Mouse (Mus musculus): ENCODE measurements around the gene Hes6.

Hes6 gene

GRCm38 (mm10) chr1:91413898-91414594, at the start of gene Hes6:
Gene Hes6, minus strand, starts transcription at chr1:91414038.
- DNase-seq (ENCODE audit: low spot score) = peak; percentile 92

- DNase-seq (ENCODE audit: low spot score) = no peak
Observed at GRCm38 (mm10) chr1:91463336-91463995, 49.6 kb upstream of the Hes6 start.

GRCm38 (mm10) chr1:91460564-91460963, 46.7 kb upstream of the Hes6 start:
- no peak for DNase-seq (ENCODE audit: low spot score)

- DNase-seq (ENCODE audit: low spot score) = no peak
Observed at GRCm38 (mm10) chr1:91460069-91460468, 46.2 kb upstream of the Hes6 start.

GRCm38 (mm10) chr1:91459059-91459809, 45.4 kb upstream of the Hes6 start, which contains the start of gene Per2:
Gene Per2, minus strand, starts transcription at chr1:91459324.
- DNase-seq (ENCODE audit: low spot score) = peak; percentile 100

- no peak for DNase-seq (ENCODE audit: low spot score)
Observed at GRCm38 (mm10) chr1:91458223-91458861, 44.5 kb upstream of the Hes6 start.

GRCm38 (mm10) chr1:91457698-91458097, 43.9 kb upstream of the Hes6 start:
- DNase-seq (ENCODE audit: low spot score) = no peak

- no peak for DNase-seq (ENCODE audit: low spot score)
Observed at GRCm38 (mm10) chr1:91457116-91457515, 43.3 kb upstream of the Hes6 start.

GRCm38 (mm10) chr1:91456301-91456801, 42.5 kb upstream of the Hes6 start:
- no peak for DNase-seq (ENCODE audit: low spot score)

GRCm38 (mm10) chr1:91455661-91456161, 41.9 kb upstream of the Hes6 start:
- peak; percentile 35 for DNase-seq (ENCODE audit: low spot score)

- no peak for DNase-seq (ENCODE audit: low spot score)
Observed at GRCm38 (mm10) chr1:91454927-91455326, 41.1 kb upstream of the Hes6 start.

- DNase-seq (ENCODE audit: low spot score) = no peak
Observed at GRCm38 (mm10) chr1:91454366-91454765, 40.5 kb upstream of the Hes6 start.

GRCm38 (mm10) chr1:91453932-91454331, 40.1 kb upstream of the Hes6 start:
- DNase-seq (ENCODE audit: low spot score) = no peak

- DNase-seq (ENCODE audit: low spot score) = no peak
Observed at GRCm38 (mm10) chr1:91451547-91452084, 37.8 kb upstream of the Hes6 start.

- DNase-seq (ENCODE audit: low spot score) = no peak
Observed at GRCm38 (mm10) chr1:91450851-91451250, 37.0 kb upstream of the Hes6 start.

GRCm38 (mm10) chr1:91448688-91449087, 34.9 kb upstream of the Hes6 start:
- DNase-seq (ENCODE audit: low spot score) = no peak

GRCm38 (mm10) chr1:91446511-91446910, 32.7 kb upstream of the Hes6 start:
- no peak for DNase-seq (ENCODE audit: low spot score)

GRCm38 (mm10) chr1:91446060-91446459, 32.2 kb upstream of the Hes6 start:
- no peak for DNase-seq (ENCODE audit: low spot score)

- DNase-seq (ENCODE audit: low spot score) = no peak
Observed at GRCm38 (mm10) chr1:91444841-91445830, 31.3 kb upstream of the Hes6 start.

- no peak for DNase-seq (ENCODE audit: low spot score)
Observed at GRCm38 (mm10) chr1:91442350-91442990, 28.6 kb upstream of the Hes6 start.

Measured in retina, embryonic 14.5 days (tissue).